Mouse (Mus musculus): ENCODE results near the gene Mdm2.

Gene Mdm2

DNA sequence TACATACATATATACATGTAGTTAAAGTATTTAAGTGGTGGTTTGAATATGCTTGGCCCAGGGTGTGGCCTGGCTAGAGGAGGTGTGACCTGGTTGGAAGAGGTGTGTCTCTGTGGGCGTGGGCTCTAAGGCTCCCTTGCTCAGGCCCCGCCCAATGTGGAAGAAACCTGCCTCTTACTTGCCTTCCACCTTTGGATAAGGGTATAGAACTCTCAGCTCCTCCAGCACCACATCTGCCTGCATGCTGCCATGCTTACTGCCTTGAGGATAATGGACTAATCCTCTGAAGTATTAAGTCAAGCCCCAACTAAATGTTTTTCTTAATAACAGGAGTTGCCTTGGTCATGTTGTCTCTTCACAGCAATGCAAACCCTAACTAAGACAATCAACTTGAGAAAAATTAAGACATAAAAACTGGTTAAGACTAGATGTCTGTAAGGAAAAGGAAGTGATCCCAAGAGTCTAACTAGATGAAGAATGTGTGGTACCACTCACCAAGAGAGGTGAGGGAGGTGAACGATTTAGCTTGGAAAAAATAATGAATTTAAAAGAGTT, 12.9 kb downstream of the Mdm2 start:
- no peak for DNase-seq (ENCODE audit: low spot score in 2 of 2)

DNA sequence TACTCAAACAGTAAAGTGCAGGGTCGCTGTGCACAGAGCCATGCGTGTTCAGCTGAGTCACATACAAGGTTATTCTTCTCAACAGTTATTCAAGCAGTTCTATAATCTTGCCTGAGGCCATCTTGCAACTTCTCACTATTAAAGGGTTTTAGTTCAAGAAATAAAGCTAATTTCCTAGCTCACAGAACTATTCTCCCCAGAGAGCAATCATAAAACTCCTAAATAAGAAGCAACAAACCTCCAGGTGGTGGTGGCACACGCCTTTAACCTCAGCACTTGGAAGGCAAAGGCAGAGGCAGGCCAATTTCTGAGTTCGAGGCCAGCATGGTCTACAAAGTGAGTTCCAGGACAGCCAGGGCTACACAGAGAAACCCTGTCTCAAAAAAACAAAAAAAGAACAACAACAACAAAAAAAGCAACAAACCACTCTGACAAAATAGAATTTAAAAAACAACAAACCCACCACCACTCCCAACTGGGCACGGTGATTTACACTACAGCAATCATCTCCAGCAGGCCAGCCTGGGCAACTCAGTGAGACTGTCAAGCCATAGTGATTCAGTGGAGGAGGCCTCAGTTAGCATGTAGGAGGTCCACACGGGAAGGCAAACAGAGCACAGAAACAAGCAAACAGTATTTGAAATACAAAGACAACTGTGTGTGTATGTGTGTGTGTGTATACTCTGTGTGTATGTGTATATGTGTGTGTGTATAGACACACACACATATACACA, 13.6 kb downstream of the Mdm2 start:
- DNase-seq (ENCODE audit: low spot score in 2 of 2), result no peak

DNA sequence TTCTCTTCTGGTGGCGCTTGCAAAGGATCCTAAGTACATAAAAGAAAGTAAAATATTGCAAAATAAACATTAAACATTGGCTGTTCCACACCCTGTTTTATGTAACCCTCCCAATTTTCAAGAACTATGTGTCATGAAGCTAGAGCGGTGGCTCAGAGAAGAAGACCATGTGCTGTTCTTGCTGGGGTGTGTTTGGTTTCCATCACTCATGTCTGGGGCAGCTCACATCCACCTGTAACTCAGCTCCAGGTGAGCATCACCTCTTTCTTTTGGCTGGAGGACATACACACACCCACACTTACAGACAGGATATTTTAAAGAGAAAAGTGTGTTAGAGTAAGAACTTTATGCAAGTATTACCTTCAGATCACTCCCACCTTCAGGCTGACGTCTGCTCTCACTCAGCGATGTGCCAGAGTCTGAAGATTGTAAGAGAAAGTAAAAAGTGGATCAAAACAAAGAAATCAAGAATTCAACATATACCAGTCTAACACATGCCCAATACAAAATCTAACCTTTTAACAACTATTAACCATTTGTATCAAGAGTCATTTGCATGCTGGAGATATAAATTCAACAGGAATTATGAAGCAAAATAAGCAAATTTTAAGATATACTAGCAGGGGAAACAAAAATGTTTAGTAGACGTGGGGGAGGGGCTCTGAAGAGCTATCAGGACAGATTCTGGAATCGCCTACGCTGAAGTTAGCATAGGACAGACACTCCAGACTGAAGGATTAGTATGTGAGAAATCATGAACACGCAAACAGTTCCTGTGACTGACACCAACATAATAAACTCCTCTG, 14.3 kb downstream of the Mdm2 start:
- no peak for DNase-seq (ENCODE audit: low spot score in 2 of 2)

DNA sequence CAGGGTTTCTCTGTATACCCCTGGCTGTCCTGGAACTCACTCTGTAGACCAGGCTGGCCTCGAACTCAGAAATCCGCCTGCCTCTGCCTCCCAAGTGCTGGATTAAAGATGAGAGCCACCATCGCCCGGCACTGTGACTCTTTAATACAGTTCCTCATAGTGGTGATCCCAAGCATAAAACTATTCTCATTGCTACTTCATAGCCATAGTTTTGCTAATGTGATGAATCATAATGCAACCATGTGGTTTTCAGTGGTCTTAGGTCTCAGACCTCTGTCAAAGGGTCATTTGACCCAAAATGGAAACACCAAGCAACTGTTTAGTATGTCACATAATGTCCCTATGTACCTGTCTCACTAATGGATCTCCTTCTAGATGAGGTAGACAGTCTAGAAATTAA, 15.0 kb downstream of the Mdm2 start:
- DNase-seq (ENCODE audit: low spot score in 2 of 2), result no peak

DNA sequence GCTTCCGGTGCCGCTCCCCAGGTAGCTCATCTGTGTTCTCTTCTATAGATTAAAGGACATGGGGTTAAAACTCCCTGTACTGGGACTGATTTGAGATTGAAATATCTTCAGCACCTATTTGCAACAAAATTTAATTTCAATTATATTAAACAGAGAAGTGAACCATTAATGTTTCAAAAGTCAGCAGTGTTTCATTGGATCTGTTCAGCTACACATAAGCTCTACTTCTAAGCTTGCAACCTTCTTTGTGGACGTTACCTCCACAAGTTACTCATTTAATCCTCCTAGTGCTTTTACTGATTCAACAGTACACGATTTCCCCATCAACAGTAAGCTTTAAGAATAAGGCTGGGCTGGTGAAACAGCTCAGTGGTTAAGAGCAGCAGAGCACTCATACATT, 15.5 kb downstream of the Mdm2 start:
- no peak for DNase-seq (ENCODE audit: low spot score in 2 of 2)

DNA sequence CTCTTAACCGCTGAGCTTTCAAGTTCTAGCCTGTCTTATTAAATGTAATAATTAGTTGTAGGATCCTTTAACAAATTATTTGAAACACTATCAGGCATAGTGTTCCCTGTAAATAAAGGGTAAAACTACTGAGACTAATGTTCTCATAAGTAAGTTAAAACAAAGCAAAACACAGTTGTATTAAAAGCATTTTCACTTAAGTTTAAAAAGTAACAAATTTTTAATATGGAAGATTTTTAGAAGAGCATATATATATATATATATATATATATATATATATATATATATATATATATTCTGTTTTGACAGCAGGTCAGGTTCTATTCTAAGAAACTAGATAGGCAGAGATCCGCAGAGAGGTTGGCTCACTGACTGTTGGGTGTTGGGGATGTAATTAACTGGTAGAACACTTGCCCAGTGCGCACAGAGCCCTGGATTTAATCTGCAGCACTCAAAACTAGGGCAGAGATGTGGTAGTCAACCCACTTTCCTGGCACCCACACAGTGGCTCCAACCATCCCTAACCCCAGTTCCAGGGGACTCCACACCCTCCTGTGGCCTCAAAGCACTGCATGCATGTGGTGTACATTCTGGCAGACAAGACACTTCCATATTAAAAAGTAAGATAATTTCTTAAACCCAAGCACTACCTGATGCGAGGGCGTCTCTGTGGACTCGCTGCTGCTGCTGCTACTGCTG, 16.2 kb downstream of the Mdm2 start:
- DNase-seq (ENCODE audit: low spot score in 2 of 2), result no peak

DNA sequence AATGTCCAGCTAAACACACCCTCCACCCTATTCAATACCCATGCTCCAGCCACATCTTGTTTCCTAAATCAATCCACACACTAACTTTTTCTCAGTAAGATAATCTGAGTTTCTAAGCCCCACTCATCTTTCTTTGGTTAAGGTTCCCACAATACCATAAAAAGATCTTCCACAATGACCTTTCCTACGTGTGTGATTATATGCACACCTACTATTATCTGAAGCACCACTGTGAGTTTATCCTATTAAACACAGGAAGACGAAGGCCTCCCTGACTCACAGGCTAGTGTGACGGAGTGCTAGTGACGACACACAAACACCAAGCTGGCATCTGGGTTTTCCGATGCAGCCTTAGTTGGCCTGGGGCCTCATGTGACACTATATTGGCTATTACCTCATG, 17.6 kb downstream of the Mdm2 start:
- DNase-seq (ENCODE audit: low spot score in 2 of 2), result no peak

DNA sequence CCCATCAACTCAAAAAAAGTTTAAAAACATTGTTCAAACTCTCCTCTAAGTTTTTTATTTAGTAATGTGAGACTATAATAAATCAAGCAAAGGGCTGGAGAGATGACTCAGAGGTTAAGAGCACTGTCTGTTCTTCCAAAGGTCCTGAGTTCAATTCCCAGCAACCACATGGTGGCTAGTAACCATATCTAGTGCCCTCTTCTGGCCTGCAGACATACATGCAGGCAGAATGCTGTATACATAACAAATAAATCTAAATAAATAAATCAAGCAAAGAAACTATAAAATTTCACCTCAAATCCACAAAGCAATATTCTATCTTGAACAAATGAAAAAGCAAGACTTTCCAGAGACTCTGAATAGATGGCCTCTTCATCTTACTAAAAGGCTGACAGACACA, 18.4 kb downstream of the Mdm2 start:
- no peak for DNase-seq (ENCODE audit: low spot score in 2 of 2)

DNA sequence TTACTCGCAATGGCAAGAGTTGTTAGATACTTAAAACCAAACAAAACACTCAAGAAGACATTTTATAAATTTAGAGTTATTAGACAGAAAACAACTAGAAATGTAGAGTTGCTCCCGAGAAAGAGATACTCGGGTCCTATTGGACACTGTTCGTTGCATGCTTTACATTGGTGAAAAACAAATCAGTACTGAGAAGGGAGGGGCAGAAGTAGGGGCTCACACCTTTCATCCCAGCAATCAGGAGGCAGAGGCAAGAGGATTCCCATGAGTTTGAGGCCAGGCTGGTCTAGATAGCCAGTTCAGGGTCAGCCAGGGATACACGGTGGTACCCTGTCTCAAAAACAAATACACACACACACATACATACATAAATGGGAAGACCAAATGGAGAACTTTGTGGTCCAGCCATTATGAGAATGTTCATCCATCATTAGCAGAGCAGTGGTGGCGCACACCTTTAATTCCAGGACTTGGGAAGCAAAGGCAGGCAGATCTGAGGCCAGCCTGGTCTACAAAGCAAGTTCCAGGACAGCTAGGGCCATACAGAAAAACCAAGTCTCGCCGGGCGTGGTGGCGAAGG, 19.1 kb downstream of the Mdm2 start:
- no peak for DNase-seq (ENCODE audit: low spot score in 2 of 2)

DNA sequence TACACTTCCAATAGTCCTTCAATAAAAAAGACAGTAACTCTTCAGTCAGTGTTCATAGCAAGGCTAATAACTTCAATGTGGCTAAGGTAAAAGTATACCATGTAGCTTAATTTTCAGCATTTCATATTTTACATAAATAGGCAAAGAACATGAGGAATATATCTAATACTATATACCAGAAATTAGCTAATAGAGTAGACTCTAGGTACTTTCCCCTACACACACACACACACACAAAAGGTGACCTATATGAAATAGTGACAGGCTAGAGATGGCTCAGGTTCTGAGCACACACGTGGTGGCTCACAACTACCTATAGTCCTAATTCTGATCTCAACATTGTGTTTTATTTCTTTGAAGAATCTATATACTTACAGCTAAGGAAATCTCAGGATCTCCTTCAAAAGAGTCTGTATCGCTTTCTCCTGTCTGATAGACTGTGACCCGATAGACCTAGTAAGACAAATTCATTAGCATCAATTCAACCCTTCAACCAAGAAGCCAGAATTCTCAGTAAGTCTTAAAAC, 19.7 kb downstream of the Mdm2 start:
- no peak for DNase-seq (ENCODE audit: low spot score in 2 of 2)

DNA sequence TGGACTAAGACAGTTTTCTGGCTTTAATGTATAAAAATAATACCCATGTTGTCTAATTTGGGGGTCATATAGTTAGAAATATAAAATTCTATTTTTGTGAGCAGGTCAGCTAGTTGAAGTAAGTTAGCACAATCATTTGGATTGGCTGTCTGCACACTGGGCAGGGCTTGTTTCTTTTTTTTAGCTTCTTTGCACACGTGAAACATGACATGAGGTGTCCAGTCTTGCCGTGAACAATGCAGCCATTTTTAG, 20.5 kb downstream of the Mdm2 start:
- no peak for DNase-seq (ENCODE audit: low spot score in 2 of 2)

DNA sequence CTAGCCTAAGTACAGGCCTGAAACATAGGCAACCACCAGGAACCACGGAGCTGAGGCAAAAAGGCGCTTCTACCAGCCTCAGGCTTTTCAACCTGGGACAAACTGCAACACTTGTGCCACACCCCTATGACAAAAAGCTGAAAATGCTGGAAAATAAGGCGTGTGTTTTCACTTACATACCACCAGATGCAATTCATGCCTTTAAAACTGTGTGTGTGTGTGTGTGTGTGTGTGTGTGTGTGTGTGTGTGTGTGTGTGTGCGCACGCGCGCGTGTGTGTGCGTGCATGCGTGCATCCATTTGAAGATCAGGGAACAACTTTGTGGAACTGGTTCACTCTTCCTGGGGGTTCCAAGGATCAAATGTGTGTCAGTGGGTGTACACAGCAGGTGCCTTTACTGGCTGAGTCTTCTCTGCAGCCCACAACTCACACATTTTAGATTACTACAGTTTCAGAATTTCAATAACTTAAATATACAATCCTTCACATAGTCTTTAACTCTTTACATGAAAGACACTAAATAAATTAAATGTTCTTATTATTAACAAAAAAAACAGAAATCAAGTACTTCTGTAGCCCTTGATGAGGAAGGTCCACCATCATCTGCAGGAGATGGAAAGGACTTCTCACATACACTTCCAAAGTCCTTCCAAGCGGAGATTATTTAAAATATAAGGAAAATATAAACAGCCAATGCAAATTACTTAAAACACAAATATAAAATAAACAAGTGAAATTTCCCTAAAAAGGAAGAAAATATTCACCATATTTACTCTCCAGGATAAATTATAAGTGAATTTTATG, 21.1 kb downstream of the Mdm2 start:
- DNase-seq (ENCODE audit: low spot score in 2 of 2), result no peak

DNA sequence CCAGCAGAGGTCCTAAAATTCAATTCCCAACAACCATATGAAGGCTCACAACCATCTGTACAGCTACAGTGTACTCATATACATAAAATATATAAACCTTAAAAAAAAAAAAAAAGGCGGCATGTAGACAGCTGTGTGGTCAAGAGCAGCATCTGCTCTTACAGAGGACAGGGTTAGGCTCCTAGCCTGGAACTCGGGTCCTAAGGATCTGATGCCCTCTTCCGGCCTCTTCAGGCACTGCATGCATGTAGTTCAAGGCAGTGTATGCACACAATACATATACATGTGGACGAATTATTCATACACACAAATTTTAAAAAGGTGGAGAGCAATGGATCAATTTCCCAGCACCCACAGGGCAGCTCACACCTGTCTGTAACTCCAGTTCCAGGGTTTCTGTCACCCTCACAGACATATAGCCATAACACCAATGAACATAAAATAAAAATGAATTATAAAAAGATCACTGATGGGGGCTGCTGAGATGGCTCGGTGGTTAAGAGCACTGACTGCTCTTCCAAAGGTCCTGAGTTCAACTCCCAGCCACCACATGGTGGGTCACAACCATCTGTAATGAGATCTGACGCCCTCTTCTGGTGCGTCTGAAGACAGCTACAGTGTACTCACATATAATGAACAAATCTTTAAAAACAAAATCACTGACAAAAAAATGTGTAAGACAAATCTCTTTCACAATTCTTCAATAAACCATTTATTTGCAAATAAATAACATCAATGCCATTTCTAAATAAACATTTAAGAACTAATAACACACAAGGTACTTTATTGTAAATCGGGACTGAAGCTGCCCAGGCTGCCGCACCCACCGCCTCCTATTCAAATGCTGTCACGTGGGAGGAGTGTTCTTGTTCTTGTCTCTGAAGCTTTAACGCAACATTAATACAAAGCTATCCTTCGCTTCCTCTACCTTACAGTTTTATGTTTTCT, 22.1 kb downstream of the Mdm2 start:
- peak in 1 of 2 experiments; percentile 19 for DNase-seq (ENCODE audit: low spot score in 2 of 2)

DNA sequence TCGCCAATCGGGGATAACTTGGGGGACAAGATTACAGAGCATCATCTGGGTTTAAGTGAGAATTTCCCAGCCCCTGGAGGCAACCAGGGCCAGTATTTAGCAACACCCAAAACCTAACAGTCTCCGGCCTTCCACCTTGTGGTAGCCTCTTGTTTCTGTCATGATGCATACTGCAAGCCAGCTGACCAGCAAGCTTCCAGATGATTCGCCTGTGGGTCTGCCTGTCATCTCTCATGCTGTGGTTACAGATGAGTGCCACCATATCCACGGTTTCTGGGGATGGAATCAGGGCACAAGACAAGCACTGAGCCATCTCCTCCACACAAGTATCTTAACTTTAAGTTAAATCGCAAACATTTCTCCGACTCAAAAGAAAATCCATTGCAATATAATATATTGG, 23.0 kb downstream of the Mdm2 start:
- no peak for DNase-seq (ENCODE audit: low spot score in 2 of 2)

DNA sequence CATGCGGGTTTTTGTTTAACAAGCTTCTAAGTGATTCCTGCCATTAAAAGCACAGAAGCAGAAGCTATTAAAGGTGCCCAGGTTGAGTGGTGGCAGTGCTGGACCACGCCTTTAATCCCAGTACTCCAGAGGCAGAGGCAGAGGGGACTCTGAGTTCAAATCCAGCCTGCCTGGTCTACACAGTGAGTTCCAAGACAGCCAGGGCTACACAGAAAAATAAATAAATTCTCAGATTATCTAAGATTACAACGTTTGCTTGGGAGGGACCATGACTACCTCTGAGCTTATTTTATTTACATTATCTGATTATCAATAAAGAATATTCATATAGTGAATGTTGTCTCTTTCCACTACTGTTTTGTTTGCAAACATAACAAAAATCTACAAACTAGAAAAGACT, 23.5 kb downstream of the Mdm2 start:
- no peak for DNase-seq (ENCODE audit: low spot score in 2 of 2)

DNA sequence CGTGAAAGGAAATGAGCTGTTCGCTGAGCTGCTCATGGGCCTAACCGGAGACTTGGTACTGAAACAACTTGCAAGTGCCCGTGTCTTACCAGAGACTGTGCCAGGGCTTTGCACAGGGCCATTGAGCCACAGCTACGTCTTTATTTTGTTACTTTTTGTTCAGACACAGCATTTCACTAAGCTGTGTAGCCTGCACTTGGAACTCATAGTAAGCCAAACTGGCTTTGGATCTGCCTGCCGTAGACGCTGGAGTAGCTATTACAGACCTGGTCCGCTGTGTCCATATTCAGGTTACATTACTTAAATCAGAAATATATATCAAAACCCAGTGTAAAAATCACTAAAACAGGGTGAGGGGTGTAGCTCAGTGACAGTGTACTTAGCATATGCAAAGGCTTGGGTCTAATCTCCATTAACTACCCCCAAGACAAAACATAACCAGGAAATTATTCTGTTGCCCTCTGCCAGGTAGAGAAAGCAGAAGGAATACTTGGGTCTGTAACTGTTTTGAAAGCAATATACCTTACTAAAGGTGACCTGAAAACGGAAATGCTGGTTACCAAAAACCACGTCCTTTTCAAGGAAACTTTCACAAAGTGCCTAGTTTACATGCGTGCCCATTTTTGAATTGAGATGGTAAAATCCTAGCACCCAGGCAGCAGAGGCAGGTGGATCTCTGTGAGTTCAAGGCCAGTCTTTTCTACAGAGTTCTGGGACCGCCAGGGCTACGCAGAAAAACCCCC, 24.5 kb downstream of the Mdm2 start:
- DNase-seq (ENCODE audit: low spot score in 2 of 2), result no peak

DNA sequence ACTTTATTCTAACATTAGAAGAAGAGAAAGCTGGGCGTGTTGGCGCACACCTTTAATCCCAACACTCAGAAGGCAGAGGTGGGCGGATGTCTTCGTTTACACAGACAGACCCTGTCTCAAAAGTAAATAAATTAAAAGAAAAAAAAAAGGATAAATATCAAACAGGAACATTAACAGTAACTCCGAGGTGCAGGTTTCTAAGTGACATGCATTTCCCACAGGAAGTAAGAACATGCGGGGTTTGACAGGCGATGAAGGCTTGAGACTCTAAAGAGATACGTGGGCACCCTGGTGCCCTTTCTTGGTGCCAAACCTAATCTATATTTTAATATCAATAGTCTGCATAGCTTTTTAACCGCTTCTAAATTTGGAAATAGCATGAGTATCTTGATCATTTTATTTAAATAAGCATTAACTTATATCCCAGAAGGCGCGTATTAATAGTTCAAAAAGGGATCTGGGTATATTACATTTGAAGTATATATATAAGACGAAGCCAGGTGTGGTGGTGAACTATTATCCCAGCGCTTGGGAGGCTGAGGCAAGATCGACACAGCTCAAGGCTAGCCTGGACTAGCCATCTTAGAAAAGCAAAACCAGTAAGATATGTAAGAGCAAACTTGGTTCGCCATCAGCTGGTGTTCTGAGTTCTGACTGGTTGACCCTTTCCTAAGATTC, 25.2 kb downstream of the Mdm2 start:
- no peak for DNase-seq (ENCODE audit: low spot score in 2 of 2)

DNA sequence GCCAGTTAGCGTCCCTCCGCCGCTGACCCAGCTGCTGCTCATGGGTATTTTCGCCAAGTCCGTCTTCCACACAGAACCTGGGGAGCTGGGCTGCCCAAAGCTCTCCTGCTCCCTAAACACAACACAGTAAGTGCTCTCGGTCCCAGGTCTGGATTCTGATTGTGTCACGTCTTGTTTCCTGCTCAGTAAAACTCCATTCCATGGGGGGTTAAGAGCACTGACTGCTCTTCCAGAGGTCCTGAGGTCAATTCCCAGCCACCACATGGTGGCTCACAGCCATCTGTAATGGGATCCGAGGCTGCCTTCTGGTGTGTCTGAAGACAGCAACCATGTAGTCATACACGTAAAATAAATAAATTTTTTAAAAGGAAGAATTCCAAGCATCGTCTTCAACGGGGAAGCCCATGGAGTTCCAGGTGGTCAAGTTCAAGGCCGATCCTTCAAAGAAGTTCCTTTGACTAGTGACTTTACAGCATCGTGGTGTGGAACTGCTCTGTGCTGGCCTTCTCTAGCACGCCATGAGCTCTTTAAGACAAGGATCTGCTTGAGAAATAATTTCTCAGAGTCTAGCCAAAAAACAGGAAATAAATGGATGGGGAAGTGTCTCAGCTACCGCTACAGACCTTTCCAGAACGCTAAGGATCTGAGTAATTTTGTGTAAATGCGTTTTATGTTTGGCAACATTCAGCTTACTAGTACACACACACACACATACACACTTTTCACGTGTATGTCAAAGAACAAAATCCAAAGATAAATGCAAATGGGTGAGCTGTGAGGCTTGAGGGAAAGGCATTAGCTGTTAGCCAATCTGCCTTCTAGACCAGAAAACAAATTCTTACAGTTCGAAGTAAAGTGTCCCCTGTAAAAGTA, 26.0 kb downstream of the Mdm2 start:
- no peak for DNase-seq (ENCODE audit: low spot score in 2 of 2)

All from left cerebral cortex, adult 9 months (tissue).